Mouse (Mus musculus) thymus, adult 2 months (tissue): ENCODE data around the gene Adal. TPM values are rescaled to one million over a fixed set of nuclear protein-coding genes. Genes with fewer than 3 reads are reported as not detected.

ENCODE experiments used
- DNase-seq: peaks from one replicate; pipeline ENCODE4 v3.0.0; 2021
- H3K27ac ChIP-seq: fragments of 200-500 bp; 2 replicates; pipeline ENCODE4 v1.5.1; 2012; ENCODE audit warnings: low read length, control low read depth; ENCODE audit not compliant: control insufficient read depth, insufficient read depth
- H3K27me3 ChIP-seq: fragments of 200-500 bp; 2 replicates; pipeline ENCODE4 v1.6.1; 2012; ENCODE audit warnings: mild to moderate bottlenecking, low read length, moderate library complexity, mixed read lengths; ENCODE audit not compliant: control insufficient read depth, insufficient read depth
- H3K36me3 ChIP-seq: fragments of 200-500 bp; 2 replicates; pipeline ENCODE4 v1.6.1; 2012; ENCODE audit warnings: mild to moderate bottlenecking, low read length, moderate library complexity; ENCODE audit not compliant: control insufficient read depth, insufficient read depth
- H3K4me1 ChIP-seq: fragments of 200-500 bp; replicated peaks from 2 replicates; pipeline ENCODE4 v1.6.1; 2012; ENCODE audit warnings: low read length; ENCODE audit not compliant: control insufficient read depth, insufficient read depth
- H3K4me3 ChIP-seq: fragments of 200-500 bp; 2 replicates; pipeline ENCODE4 v1.5.1; 2012; ENCODE audit warnings: mild to moderate bottlenecking, low read length, control low read depth, moderate library complexity; ENCODE audit not compliant: control insufficient read depth, insufficient read depth
- CTCF ChIP-seq: fragments of 200-500 bp; IDR thresholded peaks from 2 replicates; pipeline ENCODE4 v1.5.1; 2012; ENCODE audit warnings: mild to moderate bottlenecking, control low read depth, low read length, moderate library complexity, borderline replicate concordance; ENCODE audit not compliant: control insufficient read depth, poor library complexity, insufficient read depth; ENCODE audit errors: extremely low read depth
- POLR2A ChIP-seq: fragments of 200-500 bp; IDR thresholded peaks from 2 replicates; pipeline ENCODE4 v1.6.1; 2012; ENCODE audit warnings: mild to moderate bottlenecking, low read length, control low read depth, moderate library complexity; ENCODE audit not compliant: control insufficient read depth, poor library complexity, insufficient read depth; ENCODE audit errors: extremely low read depth
- WGBS: fragments of 180-500 bp; shearing (Covaris S2); methylation state at CpG from one replicate; pipeline ENCODE4 v1.1.7; 2018; 5-methylcytosine and 5-hydroxymethylcytosine counted together
- polyA plus RNA-seq: library from polyadenylated mRNA; depleted of rRNA; stranded (reverse); fragments of >200 nt; gene quantifications from 2 replicates; pipeline ENCODE4 v1.2.3, GENCODE M21; 2012; rRNA removed

Gene Adal
- polyA plus RNA-seq, 1 experiment, result 6.9 TPM

DNA sequence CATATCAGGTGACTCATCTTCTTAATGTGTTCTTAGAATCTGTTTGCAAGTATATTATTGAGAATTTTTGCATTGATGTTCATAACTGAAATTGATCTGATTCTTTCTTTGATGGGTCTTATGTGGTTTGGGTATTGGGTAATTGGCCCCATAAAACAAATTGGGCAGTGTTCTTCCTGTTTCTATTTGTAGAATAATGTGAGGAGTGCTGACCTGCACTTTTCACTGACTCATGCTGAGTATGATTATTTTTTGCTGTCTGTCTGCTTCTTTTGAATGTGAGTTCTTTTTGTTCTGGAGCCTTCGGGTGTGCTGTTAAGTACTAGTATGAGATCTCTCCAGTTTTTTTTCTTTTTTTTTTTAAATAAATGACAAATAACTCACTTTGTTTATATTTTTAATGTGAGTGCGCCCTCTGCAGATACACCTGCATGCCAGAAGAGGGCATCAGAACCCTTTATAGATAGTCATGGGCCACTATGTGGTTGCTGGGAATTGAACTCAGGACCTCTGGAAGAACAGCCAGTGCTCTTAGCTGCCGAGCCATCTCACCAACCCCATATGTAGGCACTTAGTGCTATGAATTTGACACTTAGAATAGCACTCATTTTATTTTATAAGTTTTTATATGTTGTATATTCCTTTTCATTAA, 38.7 kb downstream of the Adal start:
- H3K27ac ChIP-seq, result no peak overlapping the region
- H3K4me3 ChIP-seq, result no peak overlapping the region
- H3K27me3 ChIP-seq, result no peaks in the 10 kb centered on the region
- no peak for DNase-seq
- WGBS, result 94% methylated on average over 3 of the region's 3 CpGs
- H3K4me1 ChIP-seq, result no peaks in the 10 kb centered on the region
- peaks cover 58% of the 10 kb centered on the region for H3K36me3 ChIP-seq
- TF ChIP-seq POLR2A (no peak), CTCF (no peak)

DNA sequence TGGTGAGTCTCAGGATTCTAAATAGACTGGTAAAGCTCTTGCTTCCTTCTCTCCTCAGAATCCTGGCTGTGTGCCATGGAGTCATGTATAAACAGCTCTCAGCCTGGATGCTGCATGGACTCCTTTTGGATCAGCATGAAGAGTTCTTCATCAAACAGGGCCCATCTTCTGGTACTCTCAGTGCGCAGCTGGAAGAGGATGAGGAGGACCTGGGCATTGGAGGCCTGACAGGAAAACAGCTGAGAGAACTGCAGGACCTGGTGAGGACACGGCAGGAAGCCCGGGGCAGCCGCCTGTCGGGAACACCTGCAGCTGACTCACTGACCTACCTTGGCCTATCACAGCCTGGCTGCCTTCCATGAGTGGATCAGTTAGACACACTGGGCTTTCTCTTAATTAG, 43.2 kb downstream of the Adal start:
- TF ChIP-seq CTCF (no peak), POLR2A (no peak)
- peaks cover 60% of the 10 kb centered on the region for H3K36me3 ChIP-seq
- H3K27me3 ChIP-seq, result no peaks in the 10 kb centered on the region
- no peak overlapping the region for H3K4me3 ChIP-seq
- DNase-seq, result no peak
- 89% methylated on average over 5 of the region's 5 CpGs for WGBS
- no peak overlapping the region for H3K27ac ChIP-seq
- no peaks in the 10 kb centered on the region for H3K4me1 ChIP-seq

DNA sequence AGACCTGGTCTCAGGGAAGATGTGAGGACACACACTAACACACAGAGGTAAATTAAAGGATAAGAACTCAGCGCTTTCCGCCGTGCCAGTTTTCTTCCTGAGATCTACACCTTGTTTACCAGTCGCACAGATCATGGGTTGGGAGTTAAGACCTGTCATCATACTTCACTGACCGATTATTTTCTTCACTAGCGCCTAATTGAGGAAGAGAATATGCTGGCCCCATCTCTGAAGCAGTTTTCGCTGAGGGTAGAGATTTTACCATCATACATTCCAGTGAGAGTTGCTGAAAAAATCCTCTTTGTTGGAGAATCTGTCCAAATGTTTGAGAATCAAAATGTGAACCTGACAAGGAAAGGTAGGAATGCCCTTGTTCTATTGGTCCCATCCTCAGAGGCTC, 43.9 kb downstream of the Adal start:
- Histone ChIP-seq H3K36me3 (peaks cover 61% of the 10 kb centered on the region), H3K27ac (no peak overlapping the region), H3K4me3 (no peak overlapping the region), H3K27me3 (no peaks in the 10 kb centered on the region), H3K4me1 (no peaks in the 10 kb centered on the region)
- DNase-seq, result no peak
- WGBS, result 97% methylated on average over 7 of the region's 7 CpGs
- no peak for TF ChIP-seq CTCF
- no peak for TF ChIP-seq POLR2A

DNA sequence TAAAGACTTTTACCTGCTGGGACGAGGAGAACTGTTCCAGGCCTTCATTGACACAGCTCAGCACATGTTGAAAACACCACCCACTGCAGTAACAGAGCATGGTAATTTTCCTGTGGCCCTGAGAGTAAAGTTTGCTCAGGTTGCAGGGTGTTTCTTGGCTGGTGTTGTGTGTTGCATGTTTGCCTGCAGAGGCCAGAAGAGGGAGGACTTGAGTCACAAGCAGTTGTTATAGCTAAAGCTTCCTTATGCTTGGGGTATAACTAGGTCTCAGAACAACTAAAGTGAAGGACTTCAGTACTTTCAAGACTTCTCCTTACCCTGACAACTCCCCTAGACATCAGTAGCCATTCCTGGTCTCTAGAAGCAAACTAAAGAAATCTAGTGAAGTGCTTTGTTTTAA, 48.3 kb downstream of the Adal start:
- 88% methylated on average over 1 of the region's 1 CpGs for WGBS
- Histone ChIP-seq H3K4me1 (no peaks in the 10 kb centered on the region), H3K36me3 (peaks cover 79% of the 10 kb centered on the region), H3K27me3 (no peaks in the 10 kb centered on the region), H3K4me3 (no peak overlapping the region), H3K27ac (no peak overlapping the region)
- no peak for TF ChIP-seq CTCF
- TF ChIP-seq POLR2A, result no peak
- DNase-seq, result no peak

DNA sequence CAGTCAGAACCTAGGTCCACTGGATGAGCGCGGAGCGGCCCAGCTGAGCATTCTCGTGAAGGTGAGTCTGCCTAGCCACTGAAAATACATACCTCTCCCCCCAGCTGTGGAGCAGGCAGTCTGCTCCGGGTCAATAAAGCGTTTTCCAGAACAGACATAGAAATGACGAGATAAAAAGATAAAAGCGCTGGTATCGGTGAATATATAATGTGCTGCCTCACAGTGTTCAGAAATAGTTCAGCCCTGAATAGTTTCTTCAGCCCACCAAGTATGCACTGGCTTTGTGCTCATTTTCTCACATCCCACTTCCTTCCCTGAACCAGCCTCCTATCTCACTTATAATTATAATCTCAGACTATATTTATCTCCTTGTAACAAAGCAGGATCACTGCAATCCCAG, 55.2 kb downstream of the Adal start:
- TF ChIP-seq CTCF, result no peak
- no peak for TF ChIP-seq POLR2A
- Histone ChIP-seq H3K4me1 (no peaks in the 10 kb centered on the region), H3K27me3 (no peaks in the 10 kb centered on the region), H3K4me3 (no peak overlapping the region), H3K27ac (no peak overlapping the region), H3K36me3 (peaks cover 89% of the 10 kb centered on the region)
- DNase-seq, result no peak
- 99% methylated on average over 9 of the region's 9 CpGs for WGBS

DNA sequence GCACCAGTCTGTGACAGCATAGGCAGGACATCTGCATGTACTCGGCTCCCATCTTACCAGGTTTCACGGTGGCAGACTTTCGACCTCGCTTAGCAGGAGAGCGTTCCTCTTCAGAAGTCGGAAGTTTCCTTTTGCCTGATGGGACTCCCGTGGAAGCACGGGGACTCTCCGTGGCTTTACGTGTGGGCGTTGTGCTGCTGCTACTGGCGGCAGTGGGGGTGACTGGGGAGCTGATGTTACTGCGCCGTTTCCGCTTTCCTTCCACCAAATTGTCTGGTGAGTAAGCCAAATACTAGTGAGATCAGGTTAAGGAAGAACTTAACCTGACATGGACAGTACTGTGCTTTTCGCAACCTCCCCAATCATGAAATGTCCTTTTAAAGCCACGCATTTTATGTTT, 64.0 kb downstream of the Adal start:
- H3K27ac ChIP-seq, result no peak overlapping the region
- H3K27me3 ChIP-seq, result no peaks in the 10 kb centered on the region
- WGBS, result 96% methylated on average over 17 of the region's 17 CpGs
- TF ChIP-seq POLR2A (no peak), CTCF (no peak)
- DNase-seq, result no peak
- peaks cover 44% of the 10 kb centered on the region for H3K36me3 ChIP-seq
- H3K4me1 ChIP-seq, result no peaks in the 10 kb centered on the region
- H3K4me3 ChIP-seq, result no peak overlapping the region

Other genes with a start within 250 kb of the Adal start
- gene Ubr1, start 169.7 kb upstream of the Adal start, polyA plus RNA-seq, result 58.0 and 60.3 TPM in 2 replicates
- gene Tmem62, start 163.4 kb upstream of the Adal start, polyA plus RNA-seq, result 8.0 and 8.8 TPM in 2 replicates
- 51.0 and 54.0 TPM in 2 replicates for gene Ccndbp1, start 132.0 kb upstream of the Adal start, polyA plus RNA-seq
- gene Epb42, start 103.4 kb upstream of the Adal start, polyA plus RNA-seq, result 0.87 and 0.88 TPM in 2 replicates
- 0.41 and 0.49 TPM in 2 replicates for gene Tgm5, start 54.6 kb upstream of the Adal start, polyA plus RNA-seq
- 0.34 and 0.38 TPM in 2 replicates for gene Tgm7, start 30.6 kb upstream of the Adal start, polyA plus RNA-seq
- gene Lcmt2, start 225 bp downstream of the Adal start, polyA plus RNA-seq, result 13.3 and 14.9 TPM in 2 replicates
- gene Tubgcp4, start 30.2 kb downstream of the Adal start, polyA plus RNA-seq, result 113 and 114 TPM in 2 replicates
- 7.5 and 8.7 TPM in 2 replicates for gene Zscan29, start 30.7 kb downstream of the Adal start, polyA plus RNA-seq
- gene Trp53bp1, start 131.0 kb downstream of the Adal start, polyA plus RNA-seq, result 38.9 and 39.5 TPM in 2 replicates
- gene Map1a, start 149.2 kb downstream of the Adal start, polyA plus RNA-seq, result 1.1 TPM in 2 replicates
- gene Ppip5k1, start 215.0 kb downstream of the Adal start, polyA plus RNA-seq, result 21.8 and 23.9 TPM in 2 replicates
- gene Ckmt1, start 217.3 kb downstream of the Adal start, polyA plus RNA-seq, result 40.6 and 48.0 TPM in 2 replicates
- gene Strc, start 246.7 kb downstream of the Adal start, polyA plus RNA-seq, result 0.47 TPM in 2 replicates